Mouse (Mus musculus): ENCODE measurements at regions not wholly inside any gene's neighbourhood (a gene's known extent, or its start where the extent isn't known, plus 50 kb on each side); places are given as distances from the start of the nearest gene placed in this dataset.
"Not testable (repeated sequence)": the region's sequence is repeated elsewhere in the genome, so short reads cannot be mapped to it uniquely, and the experiment has no call there.

DNA sequence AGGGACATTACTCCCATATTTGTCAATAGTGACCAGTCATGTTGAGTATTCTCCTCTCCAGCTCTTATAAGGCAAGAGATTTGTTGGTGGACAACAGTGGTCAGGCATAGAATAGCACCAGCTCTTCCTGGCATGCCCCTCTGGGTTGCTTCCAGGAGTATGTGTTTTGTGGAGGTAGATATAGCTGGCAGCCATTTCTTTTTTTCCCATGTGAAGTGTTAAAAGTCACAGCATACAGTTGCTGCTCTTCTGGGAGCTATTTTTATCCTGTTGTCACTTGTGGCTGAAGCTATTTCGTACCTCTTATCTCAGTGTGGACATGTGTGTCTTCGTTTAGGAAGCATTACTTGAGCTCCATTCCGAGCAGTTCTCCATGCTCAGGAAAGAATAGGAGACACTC is 919.9 kb downstream of the Poteg start:
- DNase-seq (ENCODE audit: extremely low read depth, insufficient read length, low spot score): no peak

DNA sequence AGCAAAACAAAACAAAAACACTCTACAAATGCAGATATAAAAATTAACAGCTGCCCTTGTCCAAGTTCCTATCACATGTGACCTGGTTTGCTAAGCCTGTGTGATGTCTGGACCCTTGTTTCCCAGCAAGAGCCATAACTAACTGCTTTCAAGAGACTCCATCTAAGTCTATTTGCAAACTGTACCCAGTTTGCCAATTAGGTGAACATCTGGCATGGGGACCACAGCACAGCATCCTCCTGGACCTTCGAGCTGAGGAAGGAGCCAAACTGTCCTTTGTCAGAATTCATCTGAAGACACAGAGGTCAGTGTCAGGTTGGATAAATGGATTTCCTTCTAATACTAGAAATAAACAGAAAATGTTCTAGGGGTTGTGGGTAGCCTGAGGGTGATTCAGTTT is 924.3 kb downstream of the Poteg start:
- no peak for DNase-seq (ENCODE audit: extremely low read depth, insufficient read length, low spot score)

DNA sequence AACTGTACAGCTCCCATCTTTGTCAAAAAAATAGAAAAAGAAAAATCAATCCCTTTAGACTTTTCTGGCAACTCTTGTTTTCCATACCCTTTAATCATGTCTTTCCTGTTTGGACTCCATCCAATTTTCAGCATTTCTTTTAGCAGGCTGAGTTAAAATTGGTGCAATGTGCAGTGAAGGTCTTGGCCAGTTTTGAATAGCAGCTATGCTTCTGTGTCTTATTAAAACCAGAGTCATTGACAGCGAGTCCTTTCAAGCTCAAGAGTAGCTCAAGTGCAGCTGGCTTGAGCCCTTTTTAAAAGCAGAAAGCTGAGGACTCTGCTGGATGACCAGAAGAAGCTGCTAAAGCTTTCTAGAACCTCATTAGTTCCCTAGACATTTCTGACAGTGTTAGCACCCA is 952.7 kb downstream of the Poteg start:
- DNase-seq (ENCODE audit: extremely low read depth, insufficient read length, low spot score): no peak

DNA sequence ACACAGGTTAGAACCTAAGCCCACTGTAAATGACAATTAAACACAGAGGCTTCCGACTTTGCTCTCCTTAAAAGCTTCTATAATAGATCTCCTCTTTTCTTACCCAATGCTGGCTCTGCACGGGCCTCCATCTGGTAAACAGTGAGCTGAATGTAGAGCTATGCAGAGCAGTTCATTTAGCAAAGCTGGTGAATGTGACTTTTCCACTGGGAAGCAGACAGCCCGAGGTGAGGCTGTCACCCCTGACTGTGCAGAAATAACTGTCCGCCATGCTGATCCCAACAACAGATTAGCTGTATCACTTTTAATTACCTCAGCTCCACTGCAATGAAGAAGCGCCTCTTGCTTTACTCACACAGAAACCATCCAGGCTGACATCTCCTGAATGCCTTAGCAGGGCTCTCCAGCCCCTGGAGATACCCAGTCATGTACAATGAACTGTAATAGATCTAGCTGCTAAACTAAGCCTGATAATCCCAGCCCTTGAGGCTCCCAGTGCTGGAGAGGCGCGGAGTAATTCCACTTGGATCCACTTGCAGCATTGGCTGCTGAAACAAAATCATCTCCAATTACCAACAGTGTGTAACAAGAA is 980.2 kb downstream of the Poteg start:
- no peak for DNase-seq (ENCODE audit: extremely low read depth, insufficient read length, low spot score)

GRCm38 (mm10) chr8:28473190-28473589 is 1025.7 kb downstream of the Poteg start:
- DNase-seq (ENCODE audit: extremely low read depth, insufficient read length, low spot score): no peak

DNA sequence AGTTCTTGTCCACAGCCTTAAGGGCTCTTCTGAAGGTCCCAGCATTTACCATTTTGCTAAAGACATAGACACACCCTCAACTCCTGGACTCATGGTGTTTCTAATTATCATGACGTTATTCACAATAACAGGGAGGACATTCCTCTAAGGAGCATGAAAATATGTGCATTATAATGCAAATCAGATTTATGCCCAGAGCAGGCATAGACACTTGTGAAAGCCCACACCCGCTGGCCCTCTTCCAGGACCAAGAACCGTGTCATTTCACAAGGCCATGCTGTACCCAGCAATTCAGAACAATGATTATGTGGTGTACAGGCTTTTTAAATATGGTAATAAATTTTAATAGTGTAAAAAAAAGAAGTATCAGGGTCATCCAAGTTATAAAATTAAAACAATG is 1040.4 kb downstream of the Poteg start:
- DNase-seq (ENCODE audit: extremely low read depth, insufficient read length, low spot score): no peak

DNA sequence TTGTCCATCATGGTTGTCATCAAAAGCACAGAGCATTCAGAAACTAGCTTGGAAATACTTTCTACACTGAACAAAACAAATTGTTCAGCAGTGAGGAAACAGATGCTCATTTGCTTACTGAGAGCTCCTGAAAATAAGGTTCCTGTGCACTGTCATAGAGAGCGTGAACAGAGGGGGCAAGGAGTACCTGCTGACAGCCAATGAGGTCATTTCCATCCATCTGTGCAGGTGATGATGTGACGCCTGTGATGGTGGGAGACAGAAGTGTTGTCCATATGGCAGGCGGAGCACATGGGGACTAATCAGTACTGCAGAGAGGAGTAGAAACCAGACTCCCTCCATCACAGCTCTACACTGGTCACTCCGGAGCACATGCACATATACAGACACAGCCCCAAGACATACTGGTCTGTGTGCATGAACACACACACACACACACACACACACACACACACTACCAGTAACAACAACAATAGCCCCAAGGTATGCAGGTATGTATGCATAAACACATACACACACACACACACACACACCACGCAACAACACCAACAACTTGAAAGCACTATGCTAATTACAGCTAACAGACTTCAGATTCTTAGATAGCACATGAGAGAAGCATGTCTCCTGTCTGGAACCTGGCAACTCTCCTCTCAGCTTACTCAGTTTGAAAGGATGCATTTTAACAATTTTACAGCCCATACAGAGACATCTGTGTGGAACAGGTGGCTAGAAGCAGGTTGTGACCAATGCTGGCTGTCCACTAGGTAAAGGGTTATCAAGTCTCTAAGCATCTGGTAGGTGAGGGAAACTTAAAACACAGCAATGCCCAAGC is 1056.2 kb downstream of the Poteg start:
- DNase-seq (ENCODE audit: extremely low read depth, insufficient read length, low spot score): no peak

DNA sequence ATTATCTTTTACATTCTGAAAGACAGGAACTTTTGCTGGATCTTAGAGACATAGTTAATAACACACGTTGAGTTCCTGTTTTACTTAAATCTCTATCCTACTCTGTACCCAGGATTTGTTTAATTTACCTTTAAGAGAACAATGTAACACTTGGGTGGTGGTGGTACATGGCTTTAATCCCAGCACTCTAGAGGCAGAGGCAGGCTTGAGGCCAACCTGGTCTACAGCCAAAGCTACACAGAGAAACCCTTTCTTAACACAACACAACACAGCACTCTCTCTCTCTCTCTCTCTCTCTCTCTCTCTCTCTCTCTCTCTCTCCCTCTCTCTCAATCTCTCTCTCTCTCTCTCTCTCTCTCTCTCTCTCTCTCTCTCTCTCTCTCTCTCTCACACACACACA is 1076.0 kb downstream of the Poteg start:
- not testable (repeated sequence) for DNase-seq (ENCODE audit: extremely low read depth, insufficient read length, low spot score)

GRCm38 (mm10) chr8:28547236-28547635 is 1099.8 kb downstream of the Poteg start:
- no peak for DNase-seq (ENCODE audit: extremely low read depth, insufficient read length, low spot score)

- DNase-seq (ENCODE audit: extremely low read depth, insufficient read length, low spot score): no peak
Observed at GRCm38 (mm10) chr8:28559881-28560280, 1112.4 kb downstream of the Poteg start.

DNA sequence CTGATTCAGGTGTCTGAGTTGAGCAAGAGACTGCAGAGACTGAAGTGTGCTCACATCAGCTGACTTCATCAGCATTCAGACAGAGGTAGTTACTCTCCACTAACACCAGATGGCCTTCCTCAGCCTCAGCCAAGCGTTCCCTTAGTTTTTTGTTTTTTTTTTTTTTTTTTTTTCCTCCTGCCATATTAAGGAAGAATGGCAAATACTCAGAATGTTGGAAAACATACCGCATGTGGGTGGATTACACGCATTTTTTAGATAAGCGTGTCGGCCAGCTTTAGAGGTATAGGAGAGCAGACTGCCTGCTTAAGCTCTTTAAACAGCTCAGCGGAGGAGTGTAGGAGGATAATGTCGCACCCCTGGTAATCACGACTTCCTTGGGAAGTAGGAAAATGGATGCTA is 1131.8 kb downstream of the Poteg start:
- DNase-seq (ENCODE audit: extremely low read depth, insufficient read length, low spot score): no peak

- no peak for DNase-seq (ENCODE audit: extremely low read depth, insufficient read length, low spot score)
Observed at GRCm38 (mm10) chr8:28580821-28581220, 1133.4 kb downstream of the Poteg start.

DNA sequence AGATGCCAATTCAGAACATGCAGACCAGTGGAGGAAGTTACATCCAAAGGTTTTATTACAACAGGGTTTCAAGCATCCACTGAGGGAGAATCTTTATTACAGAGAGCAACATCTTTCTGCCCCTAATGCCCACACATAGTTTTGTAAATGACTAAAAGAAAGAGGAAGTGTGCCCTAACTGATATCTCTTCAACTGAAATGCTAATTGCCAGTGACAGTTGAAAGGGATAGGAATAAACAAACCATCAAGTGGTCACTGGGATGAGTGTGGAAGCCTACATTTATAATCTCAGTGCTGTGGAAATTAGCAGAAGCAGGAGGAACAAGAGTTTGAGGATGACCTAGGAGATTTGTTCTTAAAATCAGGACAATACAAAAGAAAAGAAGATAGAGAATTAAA is 1142.5 kb downstream of the Poteg start:
- DNase-seq (ENCODE audit: extremely low read depth, insufficient read length, low spot score): no peak

- DNase-seq (ENCODE audit: extremely low read depth, insufficient read length, low spot score): no peak
Observed at GRCm38 (mm10) chr8:28593238-28593637, 1145.8 kb downstream of the Poteg start.

GRCm38 (mm10) chr8:28594191-28594590 is 1146.7 kb downstream of the Poteg start:
- DNase-seq (ENCODE audit: extremely low read depth, insufficient read length, low spot score): no peak

GRCm38 (mm10) chr8:28594606-28595005 is 1147.1 kb downstream of the Poteg start:
- DNase-seq (ENCODE audit: extremely low read depth, insufficient read length, low spot score): no peak

DNA sequence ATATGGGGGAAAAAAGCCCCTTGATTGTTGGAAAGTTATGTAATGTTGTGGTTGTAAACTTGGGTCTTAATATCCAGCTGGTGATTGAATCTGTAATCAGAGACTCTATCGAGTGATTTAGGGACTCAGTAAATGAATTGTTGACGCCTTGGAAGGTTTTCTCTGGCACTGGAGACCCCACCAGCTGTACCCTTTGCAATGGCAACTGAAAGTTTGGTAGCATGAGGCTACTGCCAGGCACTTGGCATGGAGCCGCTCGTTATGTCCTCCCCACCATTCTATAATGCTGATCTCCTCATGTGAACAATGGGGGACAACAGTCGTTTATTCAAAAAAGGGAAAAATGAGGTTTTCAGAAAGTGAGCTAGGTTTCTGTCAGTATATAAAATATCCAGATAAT is 1148.4 kb downstream of the Poteg start:
- DNase-seq (ENCODE audit: extremely low read depth, insufficient read length, low spot score): no peak
